Mouse (Mus musculus): Measurements from ENCODE around the gene Ddx25.

Ddx25 gene

GRCm38 (mm10) chr9:35541488-35541887 lies 16.8 kb downstream of the Ddx25 start:
- peak; percentile 93 for DNase-seq (ENCODE audit: low spot score)

GRCm38 (mm10) chr9:35541024-35541423 lies 17.3 kb downstream of the Ddx25 start:
- DNase-seq (ENCODE audit: low spot score), result no peak

DNA sequence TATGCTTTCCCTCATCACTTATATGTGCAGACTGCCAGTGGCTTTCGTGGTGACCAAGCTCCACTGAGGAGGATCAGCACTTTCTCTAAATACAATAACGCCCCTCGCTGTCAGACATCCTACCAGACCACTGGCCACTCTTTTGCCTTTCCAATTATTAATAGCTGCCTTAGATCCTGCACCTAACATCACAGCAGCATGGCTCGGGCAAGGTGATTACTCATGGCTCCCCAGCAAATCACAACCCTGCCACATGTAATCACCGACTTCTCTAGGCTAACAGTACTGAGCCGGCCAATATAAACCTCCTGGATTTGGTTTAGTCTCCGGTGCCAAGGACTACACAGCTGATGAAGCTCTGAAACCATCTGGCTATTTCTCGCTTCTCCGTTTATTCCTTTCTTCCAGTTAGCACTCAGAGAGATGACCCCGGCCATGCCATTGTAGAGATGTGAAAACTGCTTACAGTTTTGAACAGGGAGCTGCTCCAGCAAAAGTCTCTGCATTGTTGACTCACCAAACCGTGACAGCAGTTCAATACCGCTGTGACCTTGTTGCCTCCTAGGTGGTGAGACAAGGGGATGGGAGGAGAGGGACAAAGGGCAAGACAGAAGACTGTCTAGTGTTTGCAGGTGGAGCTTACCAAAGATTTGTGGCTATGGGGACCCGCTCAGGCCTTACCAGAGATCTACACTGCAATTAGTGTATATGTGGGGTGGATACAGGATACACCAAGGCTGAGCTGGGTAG lies 19.2 kb downstream of the Ddx25 start:
- DNase-seq (ENCODE audit: low spot score), result no peak

DNA sequence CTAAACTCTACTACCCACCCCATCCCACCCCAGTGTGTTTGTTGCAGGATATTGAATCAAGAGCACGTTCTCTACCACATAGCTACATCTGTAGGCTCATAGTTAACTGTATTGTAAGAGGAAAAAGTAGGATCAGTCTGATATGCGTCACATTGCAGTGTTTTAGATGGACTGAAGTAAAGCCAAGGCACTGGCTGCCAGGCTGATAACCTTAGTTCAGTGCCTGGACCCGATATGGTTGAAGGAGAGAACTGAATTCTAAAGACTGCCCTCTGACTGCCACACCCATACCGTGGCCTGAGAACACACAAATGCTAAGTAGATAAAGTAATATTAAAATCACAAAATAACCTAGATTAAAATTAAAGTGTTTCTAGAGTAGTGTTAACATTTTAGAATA lies 22.5 kb downstream of the Ddx25 start:
- no peak for DNase-seq (ENCODE audit: low spot score)

DNA sequence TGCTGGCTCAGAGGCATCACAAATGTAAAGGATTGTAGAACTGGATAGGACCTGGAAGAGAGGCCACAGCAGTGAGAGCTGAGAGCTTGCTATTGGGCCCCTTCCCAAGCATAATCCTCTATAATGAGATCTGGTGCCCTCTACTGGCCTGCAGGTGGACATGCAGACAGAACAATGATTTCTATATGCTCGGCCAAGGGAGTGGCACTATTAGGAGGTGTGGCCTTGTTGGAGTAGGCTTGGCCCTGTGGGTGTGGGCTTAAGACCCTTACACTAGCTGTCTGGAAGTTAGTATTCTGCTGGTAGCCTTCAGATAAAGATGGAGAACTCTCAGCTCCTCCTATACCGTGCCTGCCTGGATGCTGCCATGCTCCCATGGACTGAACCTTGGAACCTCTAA lies 23.2 kb downstream of the Ddx25 start:
- DNase-seq (ENCODE audit: low spot score), result peak; percentile 91

GRCm38 (mm10) chr9:35533266-35533665 lies 25.1 kb downstream of the Ddx25 start:
- no peak for DNase-seq (ENCODE audit: low spot score)

DNA sequence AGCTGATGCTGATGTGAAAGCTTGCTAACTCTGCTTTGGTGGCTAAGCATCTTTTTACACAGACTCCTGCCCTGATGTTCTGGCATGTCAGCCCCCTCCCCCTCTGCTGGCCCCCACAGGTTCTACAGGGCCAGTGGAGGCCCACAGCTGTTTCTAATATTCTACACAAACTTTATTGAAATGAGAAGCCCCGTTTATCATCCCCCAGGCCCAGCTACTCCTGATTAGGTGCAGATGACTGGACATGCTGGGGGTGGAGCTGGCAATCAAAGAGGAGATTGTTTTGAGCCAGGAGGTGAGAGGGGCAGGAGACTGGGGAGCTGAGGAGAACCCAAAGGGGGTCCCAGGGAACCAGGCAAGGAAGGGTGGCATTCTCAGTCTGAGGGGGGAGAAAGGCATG lies 28.5 kb downstream of the Ddx25 start:
- DNase-seq (ENCODE audit: low spot score), result no peak

- no peak for DNase-seq (ENCODE audit: low spot score)
Measured at GRCm38 (mm10) chr9:35529141-35529540, 29.2 kb downstream of the Ddx25 start.

GRCm38 (mm10) chr9:35523941-35524411 lies 34.4 kb downstream of the Ddx25 start:
- peak; percentile 85 for DNase-seq (ENCODE audit: low spot score)

GRCm38 (mm10) chr9:35523541-35523940 lies 34.8 kb downstream of the Ddx25 start:
- no peak for DNase-seq (ENCODE audit: low spot score)

DNA sequence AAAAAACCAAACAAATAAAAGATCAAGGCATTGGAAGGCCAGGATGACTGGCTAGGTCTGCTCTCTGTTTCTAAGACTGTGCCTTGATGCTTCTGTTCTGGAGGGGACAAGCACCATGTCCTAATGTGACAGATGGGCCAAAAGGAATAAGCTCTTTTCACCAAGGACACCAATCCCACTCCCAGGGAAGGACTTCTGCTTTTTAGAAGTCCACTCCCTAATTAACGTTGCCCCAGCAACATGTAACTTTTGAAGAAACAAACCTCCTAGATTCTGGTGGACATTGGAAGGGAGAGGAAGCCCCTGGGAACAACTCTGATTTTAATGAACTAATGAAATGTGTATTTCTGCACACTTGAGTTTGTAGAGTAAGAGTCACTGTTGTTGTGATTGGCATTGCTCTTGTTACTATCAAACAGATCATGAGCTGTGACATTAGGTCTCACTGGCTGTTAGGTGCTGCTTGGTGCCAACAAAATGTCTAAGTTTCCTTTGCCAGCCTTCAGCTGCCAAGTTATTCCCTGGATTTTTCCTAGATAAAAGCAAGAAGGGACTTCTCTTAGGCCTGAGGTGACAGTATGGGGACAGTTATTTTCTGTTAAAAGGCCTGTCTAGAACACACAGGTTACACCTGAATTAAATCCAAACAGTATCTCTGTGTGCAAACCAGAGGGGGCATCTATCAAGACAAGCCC lies 35.4 kb downstream of the Ddx25 start:
- no peak for DNase-seq (ENCODE audit: low spot score)

GRCm38 (mm10) chr9:35522241-35522640 lies 36.1 kb downstream of the Ddx25 start:
- no peak for DNase-seq (ENCODE audit: low spot score)

DNA sequence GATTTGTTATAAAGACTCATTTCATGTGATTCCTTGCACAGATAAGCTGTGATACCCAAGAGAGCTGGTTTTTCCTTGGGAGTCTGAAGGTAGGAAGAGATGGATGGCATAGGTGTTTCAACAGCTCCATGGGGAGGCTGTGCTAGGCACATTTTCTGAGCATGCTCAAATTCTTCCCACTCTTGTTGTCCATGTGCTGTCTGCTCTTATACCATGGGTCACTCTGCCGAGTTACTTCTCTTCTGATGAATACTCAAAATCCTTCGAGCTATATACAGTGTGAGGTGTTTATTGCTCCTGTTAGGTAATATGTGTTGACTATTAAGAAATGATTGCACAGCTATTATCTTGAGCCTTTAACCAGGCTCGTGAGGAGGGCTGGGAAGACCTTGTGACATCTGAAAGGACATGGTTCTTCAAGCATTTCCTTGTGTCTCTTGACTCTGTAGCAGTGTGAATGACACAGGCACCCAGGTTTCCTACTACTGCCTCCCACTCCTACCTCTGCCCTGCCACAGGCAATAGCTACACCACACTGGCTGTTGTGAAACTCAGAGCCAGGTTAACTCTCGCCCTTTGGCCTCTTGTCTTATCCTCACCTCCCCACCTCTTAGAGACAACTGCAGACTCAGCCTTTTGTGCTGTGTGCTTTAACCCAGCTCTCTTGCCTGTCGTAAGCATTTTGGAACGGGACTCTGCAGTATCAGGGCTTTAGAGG lies 37.5 kb downstream of the Ddx25 start:
- DNase-seq (ENCODE audit: low spot score), result no peak

DNA sequence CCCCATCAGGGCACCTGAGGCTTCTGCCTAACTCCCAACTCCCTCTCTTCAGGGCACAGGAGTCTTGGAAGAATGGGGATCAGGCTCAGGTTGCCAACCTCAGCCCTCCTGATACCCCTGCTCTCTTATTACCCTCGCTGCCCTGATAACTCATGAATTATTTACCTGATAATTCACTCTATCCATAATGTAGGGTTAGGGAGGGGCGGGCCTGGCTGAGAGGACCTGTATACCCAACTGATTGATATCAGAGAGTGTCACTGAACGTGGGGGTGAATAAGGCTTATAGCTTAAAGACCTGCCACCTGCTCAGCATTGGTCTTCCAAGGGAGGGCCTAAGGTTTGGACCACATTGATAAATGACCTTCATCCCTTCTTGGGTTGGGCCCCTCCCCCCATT lies 40.2 kb downstream of the Ddx25 start, which contains the start of gene Gm1113:
TSS of gene Gm1113 (minus strand) at position 101 of the 400 bp plus-strand sequence.
- DNase-seq (ENCODE audit: low spot score), result no peak

- no peak for DNase-seq (ENCODE audit: low spot score)
Measured at GRCm38 (mm10) chr9:35516711-35517110, 41.6 kb downstream of the Ddx25 start.

GRCm38 (mm10) chr9:35516182-35516581 lies 42.1 kb downstream of the Ddx25 start:
- no peak for DNase-seq (ENCODE audit: low spot score)

DNA sequence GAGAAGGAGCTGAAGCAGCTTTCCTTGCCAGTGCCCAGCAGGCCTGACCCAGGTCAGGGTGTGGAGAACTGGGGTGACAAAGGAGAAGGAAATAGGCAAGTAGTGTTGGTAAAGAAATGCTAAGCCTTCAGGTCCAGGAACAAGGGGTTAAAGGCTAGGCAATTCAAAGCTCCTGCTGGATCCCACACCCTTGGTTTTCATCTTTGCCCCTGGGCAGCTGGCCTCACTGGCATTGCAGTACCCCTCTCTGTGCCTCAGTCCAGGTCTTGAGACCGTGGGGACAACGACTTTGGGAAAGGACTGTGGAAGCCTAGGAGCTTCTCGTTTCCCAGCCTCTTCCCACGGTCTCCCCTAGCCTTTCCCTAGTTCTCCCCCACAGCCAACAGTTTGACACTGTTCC lies 44.4 kb downstream of the Ddx25 start:
- DNase-seq (ENCODE audit: low spot score), result no peak

DNA sequence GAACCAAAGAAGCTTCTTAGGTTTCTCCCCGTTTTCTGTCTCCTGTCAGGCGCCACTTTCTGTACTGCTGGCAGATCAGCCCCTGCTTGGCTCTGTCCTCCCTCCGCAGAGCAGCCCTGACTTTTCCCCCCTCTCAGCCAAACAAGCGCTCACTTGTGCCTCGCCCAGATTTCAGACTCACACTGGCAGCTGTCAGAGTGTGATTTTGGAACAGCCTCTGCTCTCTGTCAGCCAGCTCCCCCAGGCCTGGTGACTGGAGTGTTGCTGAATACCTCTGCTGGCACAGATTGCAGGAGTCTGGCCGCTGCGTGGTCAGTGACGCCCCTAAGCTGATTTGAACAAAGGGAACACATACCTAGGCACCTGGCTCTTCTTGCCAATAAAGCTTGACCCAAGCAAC lies 50.1 kb downstream of the Ddx25 start:
- no peak for DNase-seq (ENCODE audit: low spot score)

DNA sequence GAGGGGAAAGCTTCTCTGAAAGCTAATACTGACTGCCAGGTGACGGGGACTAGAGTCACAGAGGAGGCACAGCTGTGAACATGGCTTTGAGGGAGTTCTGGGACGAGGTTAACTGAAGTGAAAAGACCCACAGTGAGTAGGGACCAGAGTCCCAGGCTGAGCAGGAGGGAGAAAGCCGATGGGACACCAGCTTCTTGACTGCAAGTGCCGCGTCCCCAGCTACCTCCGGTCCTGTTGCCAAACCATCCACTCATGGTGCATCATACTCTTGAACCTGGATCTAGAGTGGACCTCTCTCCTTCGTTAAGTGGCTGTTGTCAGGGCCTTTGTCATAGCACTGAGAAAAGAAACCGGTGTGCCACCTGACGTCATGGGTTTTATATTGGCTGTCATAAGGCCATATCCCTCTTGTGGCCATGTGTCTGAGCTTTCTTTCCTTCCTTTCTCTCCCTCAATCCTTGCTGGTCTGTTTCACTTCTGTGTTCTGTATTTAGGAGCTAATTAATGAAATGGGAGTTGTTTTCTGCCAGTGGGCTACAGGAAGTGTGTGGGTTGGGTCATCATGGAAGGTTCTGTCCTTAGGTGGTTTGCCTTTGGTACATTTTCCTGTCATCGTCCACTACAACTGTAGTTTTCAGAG lies 55.8 kb downstream of the Ddx25 start:
- DNase-seq (ENCODE audit: low spot score), result no peak

DNA sequence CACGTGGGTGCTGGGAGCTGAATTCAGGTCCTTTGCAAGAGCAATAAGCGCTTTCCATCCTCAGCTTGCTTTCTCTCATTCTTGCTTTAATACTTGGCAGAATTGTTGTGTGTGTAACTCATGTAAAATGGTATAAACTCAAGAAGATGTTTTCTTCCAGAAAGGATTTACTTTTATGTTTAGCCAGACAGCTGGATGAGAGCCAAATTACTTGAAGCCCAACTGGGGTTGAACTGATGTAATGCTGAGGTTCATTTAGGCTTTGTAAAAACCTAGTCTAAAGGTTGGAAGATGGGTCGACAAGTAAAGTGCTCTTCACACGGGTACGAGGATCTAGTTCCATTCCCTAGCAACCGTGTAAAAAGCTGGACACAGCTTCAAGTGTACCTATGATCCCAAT lies 58.4 kb downstream of the Ddx25 start:
- DNase-seq (ENCODE audit: low spot score), result no peak

DNA sequence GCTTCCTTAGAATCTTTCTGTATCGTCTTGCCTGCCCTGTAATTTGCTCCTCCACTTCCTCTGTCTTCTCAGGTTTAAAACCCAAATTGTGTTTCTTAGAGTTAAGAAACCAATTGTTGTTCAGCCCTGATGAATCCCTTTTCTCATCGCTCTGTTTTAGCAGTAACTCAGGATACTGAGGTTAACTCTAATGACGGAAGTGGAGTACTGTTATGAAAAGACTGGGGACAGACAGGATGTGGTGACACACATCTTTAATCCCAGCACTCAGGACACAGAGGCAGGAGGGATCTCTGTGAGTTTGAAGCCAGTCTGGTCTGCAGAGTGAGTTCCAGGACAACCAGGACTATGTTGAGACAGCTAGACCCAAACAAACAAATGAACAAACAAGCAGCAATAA lies 62.9 kb downstream of the Ddx25 start:
- DNase-seq (ENCODE audit: low spot score), result no peak

- no peak for DNase-seq (ENCODE audit: low spot score)
Measured at GRCm38 (mm10) chr9:35494937-35495336, 63.4 kb downstream of the Ddx25 start.

All from retina, embryonic 14.5 days (tissue).